Mouse (Mus musculus) embryo, embryonic 11.5 days (tissue): Measurements from ENCODE around the gene Yap1.
A peak's percentile ranks its signal among the peaks of the same experiment; 100 is the strongest.

Source experiments
- DNase-seq: peaks from one replicate; pipeline ENCODE4 v3.0.0-alpha.2; 2012; ENCODE audit warnings: low read depth, low spot score

Yap1 gene

DNA sequence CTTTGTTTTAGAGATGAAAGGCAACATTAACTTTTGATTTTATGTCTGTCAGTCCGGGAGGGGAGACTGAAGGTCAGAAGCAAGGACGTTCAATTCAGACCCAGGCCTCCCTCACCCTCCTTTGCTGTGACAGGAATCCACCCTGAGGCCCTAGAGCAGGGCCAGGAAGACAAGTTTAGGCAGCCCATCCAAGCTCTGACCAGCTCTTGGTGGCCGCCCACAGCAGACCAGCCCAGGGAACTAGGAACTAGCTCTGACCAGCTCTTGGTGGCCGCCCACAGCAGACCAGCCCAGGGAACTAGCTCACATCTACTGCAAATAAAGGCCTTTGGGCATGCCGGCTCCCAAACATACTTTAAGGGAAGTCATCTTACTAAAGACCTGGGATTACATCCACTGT lies 26.8 kb downstream of the Yap1 start:
- no peak for DNase-seq

DNA sequence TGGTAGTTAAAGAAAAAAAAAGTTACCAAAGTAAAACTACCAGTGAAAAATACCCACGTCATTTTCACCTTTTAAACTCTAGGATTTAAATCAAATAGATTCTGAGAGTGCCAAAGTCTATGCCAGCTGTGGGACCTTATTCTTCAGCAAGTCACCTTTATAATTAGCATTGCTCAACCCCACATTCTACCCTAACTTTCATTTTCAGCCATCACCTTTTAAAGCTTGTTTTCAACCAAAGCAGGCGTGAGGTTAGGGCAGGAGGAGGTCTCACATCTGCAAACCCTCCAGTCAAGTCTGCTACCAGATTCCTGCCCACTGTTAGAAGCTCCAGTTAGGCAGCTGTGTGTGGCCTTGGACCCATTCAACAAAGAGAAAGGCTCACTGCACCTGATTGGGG lies 32.4 kb downstream of the Yap1 start:
- no peak for DNase-seq

DNA sequence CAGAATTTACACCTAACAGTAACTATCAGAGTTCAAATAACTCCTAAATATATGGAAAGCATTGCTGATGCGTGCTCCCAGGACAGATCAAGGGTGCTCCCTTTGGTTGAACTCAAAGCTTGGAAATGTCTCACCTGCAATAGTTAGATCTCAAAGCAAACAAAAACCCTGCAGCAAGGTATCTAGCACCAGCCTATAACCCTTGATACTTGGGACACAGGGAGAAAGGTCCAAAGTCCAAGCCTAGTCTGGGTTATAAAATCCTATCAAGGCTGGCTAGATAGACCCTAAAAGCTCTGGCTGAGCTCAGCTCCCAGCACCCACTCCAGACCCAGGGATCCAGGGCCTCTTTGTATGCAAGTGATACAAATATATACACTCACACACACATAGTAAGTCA lies 36.4 kb downstream of the Yap1 start:
- no peak for DNase-seq

DNA sequence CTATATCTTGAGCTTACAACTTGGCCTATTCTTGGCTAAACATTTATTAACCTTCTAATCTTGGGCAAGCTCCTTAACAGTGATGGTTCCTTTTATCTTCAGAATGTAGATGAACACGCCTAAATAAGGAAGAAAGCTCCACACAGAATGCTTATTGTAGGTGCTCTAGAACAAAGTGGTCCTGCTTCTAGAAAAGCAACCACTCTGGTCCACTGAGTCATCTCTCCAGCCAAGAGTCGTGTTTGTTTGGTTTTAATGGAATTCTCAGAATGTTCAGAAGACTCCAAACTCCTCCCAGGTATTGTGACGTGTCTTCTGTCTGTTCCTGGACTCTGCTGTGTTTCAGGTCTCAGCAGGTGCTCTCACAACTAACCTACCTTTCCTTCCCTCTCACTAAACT lies 38.8 kb downstream of the Yap1 start:
- no peak for DNase-seq

DNA sequence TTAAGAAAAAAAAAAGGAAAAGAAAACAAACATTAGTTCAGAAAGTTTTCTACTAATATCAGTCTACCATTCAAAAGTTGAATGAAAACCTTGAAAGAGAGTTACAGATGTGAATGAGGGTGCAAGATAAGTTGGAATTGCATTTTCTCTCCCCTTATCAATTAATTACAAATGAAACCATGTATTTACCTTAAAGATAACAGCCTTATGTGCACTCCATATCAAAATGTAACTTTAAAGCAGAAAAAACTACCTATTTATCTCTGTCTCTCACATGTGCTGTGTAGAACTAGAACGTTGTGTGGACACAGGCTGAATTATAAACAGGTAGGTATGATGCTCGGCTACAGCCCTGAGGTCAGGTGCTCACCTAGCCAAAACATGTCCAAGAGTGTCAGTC lies 40.5 kb downstream of the Yap1 start:
- DNase-seq = no peak

- no peak for DNase-seq
Observed at GRCm38 (mm10) chr9:7962915-7963314, 41.5 kb downstream of the Yap1 start.

- no peak for DNase-seq
Observed at GRCm38 (mm10) chr9:7961366-7962160, 42.8 kb downstream of the Yap1 start.

GRCm38 (mm10) chr9:7960382-7960781 lies 44.0 kb downstream of the Yap1 start:
- DNase-seq = peak; percentile 43

DNA sequence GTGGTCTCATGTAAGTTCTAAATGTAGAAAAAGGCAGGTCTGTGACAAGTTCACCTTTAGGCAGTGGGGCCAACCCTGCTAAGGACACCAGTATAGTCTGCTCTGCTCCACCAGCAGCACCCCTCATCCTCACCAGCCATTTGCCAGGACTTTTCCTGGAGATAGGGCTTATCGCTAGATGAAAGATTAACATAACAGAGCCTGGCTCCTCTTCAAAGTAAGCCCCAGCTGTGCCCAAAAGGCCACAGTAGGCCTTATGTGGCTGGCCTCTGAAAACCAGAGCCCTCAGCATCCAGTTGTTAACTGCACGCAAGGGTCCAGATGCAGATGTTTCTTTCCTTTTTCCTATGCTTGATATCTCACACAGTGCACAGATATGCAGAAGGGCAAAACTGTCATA lies 45.1 kb downstream of the Yap1 start:
- DNase-seq = no peak

DNA sequence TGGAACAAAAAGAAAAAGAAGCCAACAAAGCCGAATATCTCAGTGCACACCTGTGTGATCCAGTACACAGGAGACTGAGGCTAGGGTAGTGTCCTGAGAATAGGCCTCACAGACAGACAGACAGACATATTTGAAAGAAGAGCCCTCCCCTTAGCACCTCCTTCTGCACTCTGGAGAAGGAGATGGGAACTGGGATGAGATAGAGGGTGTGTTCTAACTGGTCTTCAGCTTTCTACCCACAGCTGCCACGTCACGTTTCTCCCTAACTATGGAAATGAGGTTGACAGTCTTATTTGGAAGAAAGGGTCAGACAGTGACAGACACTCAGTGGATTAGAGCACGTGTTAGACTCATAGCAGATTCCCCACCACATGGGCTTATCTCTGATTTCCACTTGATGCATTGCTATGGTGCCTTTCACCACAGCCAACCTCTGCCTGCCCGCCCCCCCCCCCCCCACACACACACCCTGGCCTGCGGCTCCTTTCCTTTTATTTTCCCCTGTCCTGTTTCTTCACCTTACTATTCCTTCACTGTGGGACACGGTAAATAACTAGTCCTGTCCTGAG lies 46.3 kb downstream of the Yap1 start:
- DNase-seq = no peak

DNA sequence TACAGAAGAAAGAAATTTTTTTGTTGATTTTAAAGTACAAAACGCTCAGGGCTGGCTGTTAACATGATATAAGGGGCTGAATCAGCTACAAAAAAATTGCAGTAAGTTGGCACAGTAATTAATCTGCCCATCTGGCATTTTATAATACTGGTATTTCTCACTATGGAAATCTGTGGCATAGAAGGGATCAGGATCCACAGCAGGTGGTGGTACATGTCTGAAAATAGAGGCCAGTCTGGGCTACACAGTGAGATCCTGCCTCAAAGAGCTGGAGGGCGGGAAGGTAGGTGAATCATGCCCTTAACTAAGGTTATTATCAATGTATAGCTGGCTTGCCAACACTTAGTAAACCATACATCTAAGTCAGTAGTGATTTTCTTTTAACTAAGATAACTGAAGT lies 47.0 kb downstream of the Yap1 start:
- DNase-seq = no peak

DNA sequence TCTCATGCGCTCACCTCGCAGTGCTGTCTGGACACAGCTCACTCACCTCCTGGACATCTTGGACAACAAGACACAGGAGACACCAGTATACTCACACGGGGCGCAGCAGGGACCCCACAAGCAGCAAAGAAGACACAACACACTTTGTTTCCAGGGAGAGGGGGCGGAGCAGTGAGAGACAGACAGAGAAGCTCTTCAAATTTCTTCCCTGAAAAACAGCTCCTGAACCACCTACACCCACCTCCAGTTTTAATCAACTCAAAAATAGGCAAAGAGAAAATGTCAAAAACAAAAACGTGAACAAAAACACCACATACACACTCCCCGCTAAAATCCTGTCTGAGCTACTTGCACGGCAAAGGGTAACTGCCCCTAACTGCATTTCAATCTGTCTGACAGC lies 48.0 kb downstream of the Yap1 start:
- DNase-seq = no peak

- DNase-seq = no peak
Observed at GRCm38 (mm10) chr9:7952886-7953285, 51.5 kb downstream of the Yap1 start.

DNA sequence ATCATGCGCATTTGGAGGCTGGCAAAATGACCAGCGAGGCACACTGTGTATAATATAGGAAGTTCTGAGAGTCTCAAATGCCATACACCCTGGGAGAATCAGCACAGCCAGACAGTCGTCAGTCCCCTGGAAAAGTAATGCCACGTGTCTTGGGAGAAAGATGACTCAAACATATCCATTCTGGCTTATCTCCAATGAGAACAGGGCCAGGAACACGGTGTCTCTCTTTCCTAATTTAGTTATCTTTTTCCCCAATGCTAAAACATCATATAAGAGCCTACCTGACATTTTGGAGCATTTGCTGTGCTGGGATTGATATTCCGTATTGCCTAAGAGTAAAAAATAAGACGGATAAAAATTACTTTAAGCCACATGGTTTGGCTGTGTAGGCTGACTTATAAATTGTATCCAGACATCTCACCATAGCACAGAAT lies 54.2 kb downstream of the Yap1 start:
- DNase-seq = no peak

GRCm38 (mm10) chr9:7947946-7948345 lies 56.5 kb downstream of the Yap1 start:
- no peak for DNase-seq

- DNase-seq = no peak
Observed at GRCm38 (mm10) chr9:7943796-7944462, 60.5 kb downstream of the Yap1 start.

- no peak for DNase-seq
Observed at GRCm38 (mm10) chr9:7942701-7943100, 61.7 kb downstream of the Yap1 start.

GRCm38 (mm10) chr9:7940075-7940474 lies 64.3 kb downstream of the Yap1 start:
- no peak for DNase-seq

- DNase-seq = no peak
Observed at GRCm38 (mm10) chr9:7934419-7934818, 70.0 kb downstream of the Yap1 start.

- no peak for DNase-seq
Observed at GRCm38 (mm10) chr9:7929552-7929951, 74.8 kb downstream of the Yap1 start.

- no peak for DNase-seq
Observed at GRCm38 (mm10) chr9:7928866-7929265, 75.5 kb downstream of the Yap1 start.

DNA sequence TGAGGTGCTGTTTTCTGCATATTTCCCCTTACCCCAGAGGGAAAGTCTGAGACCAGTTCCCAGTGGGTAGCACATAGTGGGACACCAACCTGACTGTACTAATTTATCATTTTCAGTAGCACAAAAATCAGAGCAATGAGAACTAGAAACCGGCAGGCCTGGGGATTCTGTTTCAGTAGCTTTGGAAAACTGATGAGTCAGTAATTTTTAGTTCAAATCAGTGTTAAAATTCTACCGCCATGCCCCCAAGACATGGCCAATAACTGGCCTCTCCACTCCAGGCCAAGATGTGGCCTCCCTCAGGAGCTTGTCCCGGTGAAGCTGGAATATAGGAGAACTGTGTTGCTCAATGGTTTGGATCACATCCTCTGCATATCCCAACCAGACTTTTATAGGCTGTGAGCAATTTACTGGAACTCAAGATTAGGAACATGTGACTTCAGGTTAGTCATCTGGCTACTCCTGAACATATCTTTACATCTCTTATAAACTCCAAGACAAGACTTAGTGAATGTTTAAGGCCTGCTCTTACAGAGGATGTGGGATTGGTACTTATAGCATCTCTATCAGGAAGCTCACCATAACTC lies 76.1 kb downstream of the Yap1 start:
- no peak for DNase-seq

GRCm38 (mm10) chr9:7914925-7915324 lies 89.5 kb downstream of the Yap1 start:
- DNase-seq = no peak
